Mouse (Mus musculus) neural tube, embryonic 11.5 days (tissue): Measurements from ENCODE around the gene Nomo1. TPM values are rescaled to one million over a fixed set of nuclear protein-coding genes. Genes with fewer than 3 reads are reported as not detected.

Experiments used
- ATAC-seq: fragments of 200-750 bp; cut with Nextera tagmentation; 2 replicates; pipeline ENCODE4 v1.8.0; 2017; ENCODE audit warnings: moderate number of reproducible peaks, mild to moderate bottlenecking, moderate TSS enrichment, moderate library complexity; ENCODE audit not compliant: insufficient read depth, low FRiP score, low TSS enrichment
- DNase-seq: peaks from one replicate; pipeline ENCODE4 v3.0.0-alpha.2; 2015; ENCODE audit warnings: low spot score
- H3K27ac ChIP-seq: fragments of 300-500 bp; sonication (generic); 2 replicates; pipeline ENCODE4 v1.5.1; 2014; ENCODE audit warnings: low read depth, mild to moderate bottlenecking, low read length
- H3K27me3 ChIP-seq: fragments of 300-500 bp; sonication (generic); 2 replicates; pipeline ENCODE4 v1.6.1; 2014; ENCODE audit warnings: mild to moderate bottlenecking, low read length, mixed read lengths; ENCODE audit not compliant: control insufficient read depth, insufficient read depth
- H3K36me3 ChIP-seq: fragments of 300-500 bp; sonication (generic); 2 replicates; pipeline ENCODE4 v1.6.1; 2014; ENCODE audit warnings: mild to moderate bottlenecking, low read length, moderate library complexity, mixed read lengths; ENCODE audit not compliant: control insufficient read depth, insufficient read depth
- H3K4me1 ChIP-seq: fragments of 300-500 bp; sonication (generic); 2 replicates; pipeline ENCODE4 v1.6.1; 2014; ENCODE audit warnings: low read length, mixed read lengths; ENCODE audit not compliant: control insufficient read depth, insufficient read depth
- H3K4me2 ChIP-seq: fragments of 300-500 bp; sonication (generic); 2 replicates; pipeline ENCODE4 v1.6.1; 2014; ENCODE audit warnings: low read depth, mild to moderate bottlenecking, moderate library complexity
- H3K4me3 ChIP-seq: fragments of 300-500 bp; sonication (generic); 2 replicates; pipeline ENCODE4 v1.5.1; 2014; ENCODE audit warnings: low read depth, low read length
- H3K9ac ChIP-seq: fragments of 300-500 bp; sonication (generic); 2 replicates; pipeline ENCODE4 v1.6.1; 2014; ENCODE audit warnings: mild to moderate bottlenecking, low read length
- H3K9me3 ChIP-seq: fragments of 300-500 bp; sonication (generic); 2 replicates; pipeline ENCODE4 v1.6.1; 2016; ENCODE audit warnings: low read length; ENCODE audit not compliant: control insufficient read depth
- WGBS: fragments of 180-500 bp; shearing (Covaris S2); extraction: QIAGEN DNeasy Blood & Tissue Kit; methylation state at CpG from one replicate; pipeline ENCODE4 v1.1.7; 2014; 5-methylcytosine and 5-hydroxymethylcytosine counted together
- polyA plus RNA-seq: library from polyadenylated mRNA; unstranded; fragments of >200 nt; fragmentation: Nextera tagmentation; extraction: Ambion mirVana; gene quantifications from 2 replicates; pipeline ENCODE4 v1.2.1, GENCODE M21; 2014

The Nomo1 gene
- polyA plus RNA-seq, 1 experiment from 2014 or later = 19.2 TPM

- Histone ChIP-seq H3K4me1 (no peaks in the 10 kb centered on the region), H3K4me3 (peak within 1 kb of the TSS; percentile 51), H3K36me3 (no peaks in the 10 kb centered on the region), H3K9ac (peak within 1 kb of the TSS; percentile 65), H3K27ac (no peak within 1 kb of the TSS), H3K27me3 (0 out of 2 replicates have a peak, but pooled peaks cover 3% of the 10 kb centered on the region), H3K4me2 (peak within 1 kb of the TSS; percentile 81), H3K9me3 (no peaks in the 10 kb centered on the region)
- under 1% methylated on average over 34 of the region's 34 CpGs for WGBS
- ATAC-seq (peak; percentile 74), DNase-seq (peak; percentile 92)
These were observed 67.1 kb downstream of the Nomo1 start, which contains the start of gene Kcnj11 for GRCm38 (mm10) chr7:46100563-46100962. Gene Kcnj11 (minus strand): TSS chr7:46100764.

DNA sequence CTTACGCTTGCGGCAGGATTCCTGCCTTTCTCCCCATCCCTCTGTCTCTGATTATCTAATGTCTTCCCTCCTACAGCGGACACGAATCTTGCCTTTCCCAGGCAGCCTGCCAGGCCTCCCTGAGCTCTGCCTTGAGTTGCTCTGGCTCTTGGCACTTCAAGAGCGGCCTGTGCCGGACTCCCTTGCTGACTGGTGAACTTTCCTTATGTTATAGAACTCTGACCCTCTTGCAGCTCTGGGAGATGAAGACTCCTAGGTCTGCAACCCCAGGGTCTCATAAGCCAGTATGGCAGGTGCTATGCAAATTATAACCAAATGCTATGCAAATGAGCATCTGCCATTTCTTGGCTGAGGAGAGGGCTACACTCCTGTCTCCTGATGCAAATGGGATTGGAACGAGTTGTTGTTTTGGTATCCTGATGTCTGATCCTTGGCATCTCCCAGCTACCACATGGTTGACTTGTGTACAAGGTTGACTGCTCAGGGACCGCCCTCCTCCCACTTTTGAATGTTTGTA, 69.6 kb downstream of the Nomo1 start:
- ATAC-seq (no peak), DNase-seq (no peak)
- 81% methylated on average over 8 of the region's 8 CpGs for WGBS
- H3K27me3 ChIP-seq = 0 out of 2 replicates have a peak, but pooled peaks cover 3% of the 10 kb centered on the region
- no peak overlapping the region for H3K4me3 ChIP-seq
- H3K9me3 ChIP-seq = no peaks in the 10 kb centered on the region
- H3K4me2 ChIP-seq = no peak overlapping the region
- no peak overlapping the region for H3K27ac ChIP-seq
- no peaks in the 10 kb centered on the region for H3K4me1 ChIP-seq
- H3K9ac ChIP-seq = no peak overlapping the region
- H3K36me3 ChIP-seq = no peaks in the 10 kb centered on the region

DNA sequence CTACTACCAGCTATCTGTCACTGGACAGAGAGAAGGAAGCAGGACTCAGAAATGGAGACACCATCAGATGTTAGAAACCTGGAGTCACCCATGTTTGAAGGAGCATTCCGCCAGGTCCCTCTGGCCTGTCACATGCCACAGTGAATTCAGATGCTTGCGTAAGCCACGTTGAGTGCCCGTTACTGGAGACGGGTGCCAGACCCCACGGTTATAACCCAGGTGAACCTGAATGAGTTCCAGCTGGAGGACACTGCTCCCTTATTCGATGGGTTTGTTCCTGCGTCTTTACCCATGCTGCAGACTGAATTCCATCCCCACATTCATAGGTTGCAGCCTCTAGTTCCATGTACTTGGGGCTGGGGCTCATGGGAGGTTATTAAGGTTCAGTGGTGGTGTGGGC, 70.3 kb downstream of the Nomo1 start:
- Histone ChIP-seq H3K27ac (no peak overlapping the region), H3K4me2 (no peak overlapping the region), H3K4me1 (no peaks in the 10 kb centered on the region), H3K4me3 (no peak overlapping the region), H3K9me3 (no peaks in the 10 kb centered on the region), H3K36me3 (no peaks in the 10 kb centered on the region), H3K27me3 (0 out of 2 replicates have a peak, but pooled peaks cover 3% of the 10 kb centered on the region), H3K9ac (no peak overlapping the region)
- DNase-seq (no peak), ATAC-seq (no peak)
- 89% methylated on average over 8 of the region's 8 CpGs for WGBS

- H3K9ac ChIP-seq = no peak overlapping the region
- WGBS = 86% methylated on average over 27 of the region's 27 CpGs
- no peak overlapping the region for H3K4me3 ChIP-seq
- no peaks in the 10 kb centered on the region for H3K4me1 ChIP-seq
- H3K9me3 ChIP-seq = no peaks in the 10 kb centered on the region
- DNase-seq (no peak), ATAC-seq (no peak)
- no peaks in the 10 kb centered on the region for H3K36me3 ChIP-seq
- H3K4me2 ChIP-seq = no peak overlapping the region
- H3K27me3 ChIP-seq = 0 out of 2 replicates have a peak, but pooled peaks cover 3% of the 10 kb centered on the region
- H3K27ac ChIP-seq = no peak overlapping the region
These were observed 70.9 kb downstream of the Nomo1 start for GRCm38 (mm10) chr7:46104256-46104915.

GRCm38 (mm10) chr7:46105484-46105883, 72.0 kb downstream of the Nomo1 start:
- ATAC-seq (no peak), DNase-seq (no peak)
- no peak overlapping the region for H3K4me3 ChIP-seq
- 88% methylated on average over 7 of the region's 7 CpGs for WGBS
- H3K4me2 ChIP-seq = no peak overlapping the region
- H3K9ac ChIP-seq = no peak overlapping the region
- no peak overlapping the region for H3K27ac ChIP-seq
- no peaks in the 10 kb centered on the region for H3K27me3 ChIP-seq
- no peaks in the 10 kb centered on the region for H3K36me3 ChIP-seq
- H3K4me1 ChIP-seq = no peaks in the 10 kb centered on the region
- H3K9me3 ChIP-seq = no peaks in the 10 kb centered on the region

DNA sequence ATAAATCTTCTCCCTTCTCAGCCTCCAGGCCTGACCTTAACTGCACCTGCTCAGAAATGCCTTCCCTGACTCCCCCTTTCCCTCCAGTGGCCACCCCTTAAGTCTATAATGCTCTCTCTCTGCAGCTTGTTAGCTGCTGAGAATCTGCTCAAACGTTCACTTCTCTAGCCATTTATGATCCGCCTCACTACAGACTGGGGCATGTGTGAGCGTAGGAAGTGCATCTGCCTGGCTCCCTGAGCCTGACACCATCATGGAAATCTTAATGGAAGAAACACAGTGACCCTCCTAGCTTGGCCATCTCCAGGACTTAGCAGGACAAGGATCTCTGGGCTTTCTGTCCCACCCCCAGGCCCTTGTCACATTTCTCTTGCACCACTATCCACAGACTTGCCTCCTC, 76.6 kb downstream of the Nomo1 start:
- peaks cover 3% of the 10 kb centered on the region; the same call in 1 of the 2 replicates for H3K4me1 ChIP-seq
- no peaks in the 10 kb centered on the region for H3K27me3 ChIP-seq
- WGBS = 80% methylated on average over 3 of the region's 3 CpGs

GRCm38 (mm10) chr7:46111212-46111817, 77.8 kb downstream of the Nomo1 start:
- WGBS = 80% methylated on average over 15 of the region's 15 CpGs
- no peaks in the 10 kb centered on the region for H3K27me3 ChIP-seq
- no peak overlapping the region for H3K9ac ChIP-seq

More for the DNA sequence above, 76.6 kb downstream of the Nomo1 start:
- H3K36me3 ChIP-seq = no peaks in the 10 kb centered on the region
- no peak overlapping the region for H3K4me3 ChIP-seq
- H3K9me3 ChIP-seq = no peaks in the 10 kb centered on the region
- no peak overlapping the region for H3K27ac ChIP-seq
- H3K4me2 ChIP-seq = no peak overlapping the region
- no peak overlapping the region for H3K9ac ChIP-seq
- no peak for ATAC-seq
- no peak for DNase-seq

DNA sequence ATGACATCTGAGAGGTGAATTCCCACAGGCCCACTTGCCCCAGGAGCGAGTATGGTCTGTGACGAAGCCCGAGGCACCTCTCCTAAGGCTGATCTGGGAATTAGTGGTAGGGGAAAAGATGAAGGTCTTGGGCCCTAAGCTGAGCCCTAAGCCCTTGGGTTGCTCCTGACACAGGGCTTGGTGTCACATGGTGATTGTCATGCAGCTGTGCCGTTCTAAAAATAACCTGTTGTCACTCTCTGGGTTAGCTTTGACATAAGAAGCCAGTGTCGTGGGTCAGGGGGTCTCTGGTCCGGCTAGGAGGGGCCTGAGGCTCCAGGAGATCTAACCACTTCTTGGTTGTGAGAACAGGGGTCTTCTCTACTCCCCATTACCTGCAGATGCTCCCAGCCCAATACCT, 78.4 kb downstream of the Nomo1 start:
- Histone ChIP-seq H3K9ac (no peak overlapping the region), H3K4me3 (no peak overlapping the region), H3K4me2 (no peak overlapping the region), H3K27me3 (no peaks in the 10 kb centered on the region), H3K4me1 (peaks cover 3% of the 10 kb centered on the region; the same call in 1 of the 2 replicates), H3K36me3 (no peaks in the 10 kb centered on the region), H3K9me3 (no peaks in the 10 kb centered on the region), H3K27ac (no peak overlapping the region)
- no peak for ATAC-seq
- no peak for DNase-seq
- WGBS = 70% methylated on average over 6 of the region's 6 CpGs

More at GRCm38 (mm10) chr7:46111212-46111817, 77.8 kb downstream of the Nomo1 start:
- no peak for ATAC-seq
- Histone ChIP-seq H3K27ac (no peak overlapping the region), H3K36me3 (no peaks in the 10 kb centered on the region), H3K4me3 (no peak overlapping the region), H3K4me2 (no peak overlapping the region), H3K4me1 (peaks cover 3% of the 10 kb centered on the region; the same call in 1 of the 2 replicates), H3K9me3 (no peaks in the 10 kb centered on the region)
- no peak for DNase-seq
